Mouse (Mus musculus): ENCODE measurements around the gene Gm38392. TPM values are rescaled to one million over a fixed set of nuclear protein-coding genes. Genes with fewer than 3 reads are reported as not detected.
"Not testable (repeated sequence)": the region's sequence is repeated elsewhere in the genome, so short reads cannot be mapped to it uniquely, and the experiment has no call there.

The Gm38392 gene
- total RNA-seq (2022): 1 to 10 TPM in 1 of 4 experiments, under 1 TPM in 3; 0.72 to 2.2 (median 0.81) TPM

DNA sequence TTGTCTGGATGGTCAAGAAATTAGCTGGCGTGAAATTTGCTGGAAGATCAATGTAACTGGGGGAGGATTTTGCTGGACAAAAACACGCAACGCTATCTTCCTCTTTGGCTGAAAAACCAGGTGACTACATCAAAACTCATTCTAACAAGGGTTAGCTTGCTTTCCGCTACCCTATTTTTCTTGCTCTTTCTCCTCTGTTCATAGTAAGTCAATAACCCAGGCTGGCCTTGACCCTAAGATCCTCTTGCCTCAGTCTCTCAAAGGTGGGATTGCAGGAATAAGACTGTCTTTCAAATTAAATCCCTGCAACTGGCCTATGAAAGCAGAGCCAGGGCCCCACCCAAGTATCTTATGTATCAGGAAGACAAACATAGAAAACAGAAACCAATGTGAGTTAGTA is at the start of gene Gm38392:
Gene Gm38392 (minus strand): TSS at position 101 of the 400 bp plus-strand sequence.
- no peak for DNase-seq (ENCODE audit: low spot score in 2 of 2)

DNA sequence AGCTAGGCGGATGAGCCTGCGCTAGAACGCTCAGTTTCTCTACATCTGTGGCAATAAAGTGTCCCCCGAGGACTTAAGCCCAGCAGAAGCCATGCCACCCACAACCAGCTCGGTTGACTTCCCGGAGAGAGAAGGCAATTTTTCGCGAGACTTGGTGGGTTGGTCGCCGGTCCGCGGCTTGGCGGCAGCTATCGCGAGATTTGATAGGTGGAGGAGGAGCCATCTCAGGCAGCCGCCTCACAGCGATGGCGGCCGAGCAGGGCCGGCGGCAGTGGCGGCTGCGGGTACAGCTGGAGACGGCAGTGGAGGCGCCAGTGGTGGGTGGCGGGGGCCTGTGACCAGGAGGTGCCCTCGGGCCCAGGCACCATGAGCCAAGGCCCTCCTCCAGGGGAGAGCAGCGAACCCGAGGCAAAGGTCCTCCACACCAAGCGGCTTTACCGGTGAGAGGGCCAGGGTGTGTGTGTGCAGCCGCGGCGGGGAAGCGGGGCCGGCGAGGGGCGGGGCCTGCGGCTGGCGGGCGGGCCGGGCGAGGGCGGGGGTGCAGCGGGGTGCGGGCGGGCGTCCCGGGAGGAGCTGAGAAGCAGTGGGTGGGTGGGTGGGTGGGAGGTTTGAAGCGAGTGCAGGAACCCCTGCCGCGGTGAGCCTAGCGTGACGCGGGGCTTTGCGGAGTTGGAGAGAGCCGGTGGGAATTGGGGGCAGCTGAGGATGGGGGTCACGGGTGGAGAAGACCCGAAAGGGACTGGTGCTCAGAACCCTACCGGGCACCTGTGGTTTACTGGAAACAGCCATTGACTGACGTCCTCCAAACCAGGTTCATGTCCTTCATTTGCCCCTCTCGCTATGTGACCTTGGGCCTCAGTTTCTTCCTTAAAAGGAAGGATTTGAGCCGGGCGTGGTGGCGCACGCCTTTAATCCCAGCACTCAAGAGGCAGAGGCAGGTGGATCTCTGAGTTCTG is 49.3 kb upstream of the Gm38392 start, which contains the start of the genes Tmem79 and Smg5:
Gene Tmem79 (minus strand): TSS at position 91 of the 956 bp plus-strand sequence.
Gene Smg5 (plus strand): TSS at position 203 of the 956 bp plus-strand sequence.
- peak; percentile 92 to 95 for DNase-seq (ENCODE audit: low spot score in 2 of 2)

DNA sequence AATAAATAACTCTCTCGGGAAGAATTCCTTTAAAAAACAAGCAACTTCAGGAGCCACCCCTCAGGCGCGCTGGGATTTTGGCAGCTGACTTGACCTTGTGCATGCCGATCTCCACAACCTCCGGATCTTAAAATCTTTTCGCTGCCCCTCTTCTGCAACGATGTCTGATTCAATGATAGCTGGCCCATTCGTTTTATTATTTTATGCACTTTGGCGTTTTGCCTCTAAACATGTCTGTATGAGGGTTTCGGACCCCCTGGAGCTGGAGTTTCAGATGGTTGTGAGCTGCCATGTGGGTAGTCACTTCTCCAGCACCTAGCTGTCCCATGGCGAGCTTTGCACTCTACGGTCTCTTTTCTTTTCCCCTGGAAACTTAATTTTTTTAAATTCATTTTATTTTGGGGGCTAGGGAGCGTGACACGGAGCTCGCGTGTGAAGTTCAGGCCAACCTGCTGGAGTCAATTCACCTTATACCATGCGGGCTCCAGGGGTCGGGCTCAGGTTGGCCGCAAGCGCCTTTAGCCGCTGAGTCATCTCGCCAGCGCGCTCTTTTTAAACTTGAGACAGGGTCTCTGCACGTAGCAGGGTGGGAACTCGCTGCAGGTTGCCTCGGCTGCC is 48.5 kb upstream of the Gm38392 start:
- DNase-seq (ENCODE audit: low spot score in 2 of 2): no peak

DNA sequence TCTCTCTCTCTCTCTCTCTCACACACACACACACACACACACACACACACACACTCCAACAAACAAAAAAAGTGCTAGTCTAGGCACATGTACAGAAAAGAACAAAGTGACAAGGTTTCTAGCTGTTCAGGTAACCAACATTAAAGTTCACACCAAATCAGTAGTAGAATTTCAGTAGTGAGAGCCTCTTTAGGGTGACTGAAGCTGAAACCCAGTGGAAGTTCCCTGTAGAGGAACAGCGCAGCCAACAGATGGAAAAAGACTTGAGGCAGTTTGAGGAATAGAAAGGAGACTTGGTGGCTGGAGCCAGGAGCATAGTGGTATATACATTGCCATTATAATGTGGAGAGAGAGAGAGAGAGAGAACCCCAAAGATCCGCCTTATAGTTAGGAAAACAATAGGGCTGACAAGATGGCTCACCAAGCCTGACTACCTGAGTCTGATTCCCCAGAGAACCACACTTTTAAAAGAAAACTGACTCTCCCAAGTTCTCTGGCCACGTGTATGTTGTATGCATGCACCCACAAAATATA is 48.0 kb upstream of the Gm38392 start:
- no peak for DNase-seq (ENCODE audit: low spot score in 2 of 2)

DNA sequence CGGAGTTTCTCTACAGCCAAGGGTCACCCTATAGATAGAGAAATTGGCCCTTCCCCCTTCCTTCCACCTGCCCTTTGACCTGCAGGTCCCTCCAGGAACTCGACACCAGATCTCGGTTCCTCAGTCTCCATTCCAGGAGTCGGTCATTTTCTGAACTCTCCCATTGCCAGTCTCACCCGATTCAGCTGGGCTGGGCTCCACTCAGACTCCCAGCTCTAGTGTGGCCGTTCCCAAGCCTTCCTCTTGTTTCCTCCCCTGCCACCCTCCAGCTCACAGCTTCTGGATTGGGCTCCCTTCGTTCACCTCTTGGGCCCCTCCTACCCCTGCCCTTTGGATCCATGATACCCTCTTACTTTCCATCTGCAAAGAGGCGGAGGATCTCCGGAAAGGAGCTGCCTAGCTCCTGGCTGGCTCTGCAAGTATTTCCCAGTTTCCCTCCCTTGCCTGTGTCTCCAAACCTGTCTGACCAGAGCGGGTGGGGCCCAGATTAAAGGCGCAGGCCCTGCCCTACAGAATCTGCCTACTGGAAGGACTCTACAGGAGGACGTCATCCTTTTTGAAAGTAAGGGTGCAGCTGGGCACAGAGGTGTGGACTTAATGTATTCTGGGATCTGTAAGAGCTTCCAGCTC is 47.1 kb upstream of the Gm38392 start:
- no peak for DNase-seq (ENCODE audit: low spot score in 2 of 2)

DNA sequence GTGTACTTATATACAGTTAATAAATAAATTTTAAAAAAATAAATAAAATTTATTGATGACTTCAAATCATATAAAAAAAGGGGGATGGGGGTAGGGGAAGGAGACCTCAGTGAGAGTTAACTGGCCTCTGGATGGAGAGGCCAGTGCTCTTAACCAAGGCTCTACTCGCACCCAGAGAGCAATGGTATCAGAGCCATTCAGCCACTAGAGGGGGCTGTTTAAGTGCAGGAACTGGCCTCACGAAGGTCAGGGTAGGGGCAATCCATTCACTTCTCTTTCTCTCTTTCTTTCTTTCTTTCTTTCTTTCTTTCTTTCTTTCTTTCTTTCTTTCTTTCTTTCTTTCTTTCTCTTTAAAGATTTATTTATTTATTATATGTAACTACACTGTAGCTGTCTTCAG is 44.3 kb upstream of the Gm38392 start:
- DNase-seq (ENCODE audit: low spot score in 2 of 2): no peak

DNA sequence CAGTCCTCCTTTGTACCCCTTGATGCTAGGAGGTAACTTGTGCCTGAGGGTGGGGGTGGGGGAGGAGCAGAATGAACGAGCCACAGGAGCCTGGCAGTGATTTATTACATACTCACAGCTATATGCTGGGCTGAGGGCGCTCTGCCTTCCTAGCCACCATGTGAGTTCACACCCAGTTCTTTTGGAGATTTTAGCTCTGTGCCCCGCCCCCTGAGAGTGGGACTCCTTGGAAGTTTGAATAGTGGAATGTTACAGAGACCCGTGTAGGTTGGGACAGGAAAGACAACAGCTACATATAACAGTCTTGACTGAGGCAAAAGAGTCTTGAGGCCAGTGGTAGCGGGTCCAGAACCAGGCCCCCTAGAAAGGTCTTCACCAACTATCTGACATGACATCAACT is 41.9 kb upstream of the Gm38392 start:
- DNase-seq (ENCODE audit: low spot score in 2 of 2): no peak

DNA sequence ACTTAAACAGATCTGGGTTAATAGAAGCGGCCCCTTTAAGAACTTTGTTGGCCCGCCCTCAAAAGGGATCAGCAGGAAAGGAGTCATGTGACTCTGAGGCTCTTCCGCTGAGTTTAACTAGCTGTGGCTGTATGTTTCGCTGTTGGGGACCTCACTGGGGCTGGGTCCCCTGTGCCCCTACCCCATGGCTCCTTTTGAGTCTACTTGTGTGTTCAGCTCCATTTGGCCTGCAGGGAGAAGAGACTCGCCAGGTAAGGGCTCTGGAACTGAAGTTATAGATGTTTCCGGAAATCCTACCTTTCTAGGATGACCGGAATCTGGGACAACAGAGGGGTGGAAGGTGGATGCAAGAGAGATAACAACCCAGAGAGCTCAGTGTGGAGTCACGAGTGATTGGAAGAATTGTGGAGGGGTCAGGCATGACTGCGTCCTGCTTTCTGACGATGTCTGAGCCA is 38.0 kb upstream of the Gm38392 start, which contains the start of gene Glmp:
Gene Glmp (plus strand): TSS at position 73 of the 455 bp plus-strand sequence.
- DNase-seq (ENCODE audit: low spot score in 2 of 2): peak; percentile 42 to 45

DNA sequence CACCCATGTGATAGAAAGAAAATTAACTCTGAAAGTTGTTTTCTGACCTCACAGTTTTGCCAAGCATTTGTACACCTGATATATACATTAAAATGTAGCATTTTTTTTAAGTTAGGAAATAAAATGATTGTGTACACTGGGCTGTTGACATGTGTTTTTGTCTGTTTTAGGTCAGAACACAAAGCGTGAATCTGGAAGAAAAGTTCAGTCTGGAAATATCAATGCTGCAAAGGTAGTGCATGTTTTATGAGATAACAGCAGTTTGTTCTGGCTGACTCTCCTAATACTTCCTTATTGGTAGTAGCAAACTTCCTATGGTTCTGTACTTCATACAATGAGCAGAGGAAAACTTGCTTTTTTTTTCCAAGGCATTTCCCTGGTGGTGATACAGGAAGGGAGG is 12.2 kb upstream of the Gm38392 start:
- no peak for DNase-seq (ENCODE audit: low spot score in 2 of 2)

DNA sequence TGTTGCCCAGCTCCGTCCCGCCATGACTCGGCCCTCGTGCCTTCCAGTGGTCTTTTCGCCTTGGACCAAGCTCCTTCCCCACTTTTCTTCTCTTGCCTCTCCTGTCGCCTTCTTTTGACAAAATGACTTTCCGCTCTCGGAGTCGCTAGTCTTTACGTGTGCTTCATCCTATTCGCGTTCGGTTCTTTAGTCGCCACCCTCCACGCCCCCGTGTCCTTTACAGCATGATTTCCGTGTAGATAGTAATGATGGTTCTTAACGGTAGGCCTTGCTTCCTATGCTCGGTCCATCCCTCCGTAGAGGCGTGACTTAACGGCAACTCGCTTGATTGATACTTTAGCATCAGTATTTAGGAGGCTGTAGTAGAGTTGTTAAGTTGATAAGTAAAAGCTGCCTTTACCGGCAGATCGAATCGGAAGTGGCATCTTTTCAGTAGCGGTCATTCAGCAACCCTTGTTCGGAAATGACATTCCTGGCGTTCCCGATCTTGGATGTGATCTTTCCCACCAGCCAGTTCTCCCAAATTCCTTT is 10.4 kb upstream of the Gm38392 start:
- no peak for DNase-seq (ENCODE audit: low spot score in 2 of 2)

DNA sequence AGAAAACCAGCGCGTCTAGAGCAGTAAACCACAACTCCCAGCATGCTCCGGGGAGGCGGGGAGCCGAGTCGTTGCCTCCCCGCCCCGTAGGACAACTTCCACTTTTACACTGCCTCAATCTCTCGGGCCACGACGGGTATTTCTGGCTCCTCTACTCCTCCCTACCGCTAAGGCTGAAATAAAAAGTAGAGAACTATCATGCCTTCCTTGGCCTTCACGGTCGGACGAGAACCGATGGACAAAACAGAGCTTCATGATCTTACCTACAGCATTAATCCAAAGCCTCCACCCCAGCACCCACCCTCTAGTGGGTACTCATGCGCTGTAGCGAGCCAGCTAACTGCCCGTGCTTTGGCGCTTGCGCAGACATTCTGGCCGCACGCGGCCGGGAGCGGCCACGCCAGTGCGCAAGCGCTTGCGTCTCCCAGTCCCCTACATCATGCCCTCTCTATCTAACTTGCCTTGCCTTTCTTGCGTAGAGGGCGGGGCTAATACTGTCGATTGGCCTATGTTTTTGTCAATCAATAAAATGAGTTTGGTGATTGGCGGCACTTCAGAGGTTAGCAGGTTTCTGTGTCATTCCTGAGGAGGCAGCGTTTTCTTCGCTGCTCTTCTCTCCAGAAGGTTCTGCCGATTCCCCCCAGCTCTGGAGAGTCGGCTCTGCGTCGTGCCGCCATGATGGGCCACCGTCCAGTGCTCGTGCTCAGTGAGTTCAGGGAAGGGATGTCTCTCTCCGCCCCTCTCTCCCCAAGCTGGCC is 9.7 kb upstream of the Gm38392 start, which contains the start of the genes Tsacc and Cct3:
Gene Tsacc (minus strand): TSS at position 439 of the 758 bp plus-strand sequence.
Gene Cct3 (plus strand): TSS at position 556 of the 758 bp plus-strand sequence.
- DNase-seq (ENCODE audit: low spot score in 2 of 2): peak; percentile 91 to 96

DNA sequence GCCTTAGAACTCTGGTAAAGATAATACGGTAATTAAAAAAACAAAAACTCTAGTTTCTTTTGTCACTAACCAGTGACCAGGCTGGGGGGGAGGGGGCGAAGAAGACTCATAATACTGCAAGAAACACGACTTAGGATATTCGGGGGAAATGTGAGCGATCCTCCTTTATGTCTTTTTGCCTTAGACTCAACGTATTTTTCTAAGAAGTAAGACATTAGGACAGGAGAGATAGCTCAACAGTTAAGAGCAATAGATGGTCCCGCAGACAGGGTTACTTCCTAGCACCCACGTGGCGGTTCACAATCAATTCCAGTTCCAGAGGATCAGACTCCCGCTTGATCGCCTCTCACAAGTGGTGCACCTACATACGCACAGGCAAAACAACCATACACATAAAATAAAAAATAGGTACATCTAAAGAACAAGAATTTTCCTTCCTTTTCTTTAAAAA is 9.1 kb upstream of the Gm38392 start:
- DNase-seq (ENCODE audit: low spot score in 2 of 2): no peak

DNA sequence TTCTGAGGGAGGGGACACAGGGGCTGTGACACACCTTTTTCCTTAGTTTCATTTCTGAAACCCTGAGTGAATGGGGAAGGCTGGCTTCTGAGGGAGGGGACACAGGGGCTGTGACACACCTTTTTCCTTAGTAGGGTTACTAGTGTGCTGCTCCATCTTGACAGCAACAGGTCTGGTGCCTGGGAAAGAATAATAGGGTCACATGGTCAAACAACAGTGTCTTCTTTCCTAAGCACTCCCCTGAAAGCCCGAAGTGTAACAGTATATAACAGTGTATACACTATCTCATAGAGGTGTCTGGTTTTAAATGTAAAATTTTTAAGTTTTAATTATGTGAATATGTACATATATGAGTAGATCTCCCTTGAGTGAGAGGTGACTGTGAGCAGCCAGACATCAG is 8.3 kb upstream of the Gm38392 start:
- DNase-seq (ENCODE audit: low spot score in 2 of 2): not testable (repeated sequence)

DNA sequence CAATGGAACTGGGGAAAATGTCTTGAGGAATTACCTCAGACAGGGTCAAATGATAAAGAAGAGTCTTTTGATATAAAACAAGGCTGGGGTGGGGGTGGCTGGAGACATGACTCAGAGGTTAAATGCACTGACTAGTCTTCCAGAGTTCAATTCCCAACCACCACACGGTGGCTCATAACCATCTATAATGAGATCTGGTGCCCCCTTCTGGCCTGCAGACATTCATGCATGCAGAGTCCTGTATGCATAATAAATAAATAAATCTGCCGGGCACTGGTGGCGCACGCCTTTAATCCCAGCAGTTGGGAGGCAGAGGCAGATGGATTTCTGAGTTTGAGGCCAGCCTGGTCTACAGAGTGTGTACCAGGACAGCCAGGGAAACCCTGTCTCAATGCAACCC is 5.0 kb upstream of the Gm38392 start:
- DNase-seq (ENCODE audit: low spot score in 2 of 2): no peak

DNA sequence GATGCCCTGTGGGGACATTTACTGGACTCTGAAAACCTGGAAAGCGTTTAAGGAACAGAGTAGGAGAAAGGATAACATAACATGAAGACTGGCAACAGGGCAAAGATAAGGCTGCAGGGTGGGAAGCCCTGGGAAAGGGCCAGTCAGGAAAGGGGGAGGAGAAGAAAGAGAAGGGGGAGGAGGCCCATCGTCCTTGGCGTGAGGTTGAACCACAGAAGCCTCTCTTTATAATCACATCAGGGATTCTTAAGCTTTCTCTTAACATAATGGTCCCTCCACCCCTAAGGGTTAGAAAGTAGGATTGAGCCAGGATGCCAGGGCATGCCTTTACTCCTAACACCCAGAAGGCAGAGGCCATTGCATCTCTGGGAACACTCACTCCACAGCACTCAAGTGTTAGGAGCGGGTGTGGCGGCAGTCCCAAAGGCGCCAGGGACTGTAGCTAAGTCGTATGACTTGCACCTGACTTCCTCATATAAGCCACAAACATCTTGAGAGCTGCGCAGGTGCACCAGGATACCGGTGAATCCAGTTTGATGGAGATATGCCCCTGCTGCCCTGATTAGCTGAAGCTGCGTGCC is 1.2 kb upstream of the Gm38392 start:
- DNase-seq (ENCODE audit: low spot score in 2 of 2): not testable (repeated sequence)

DNA sequence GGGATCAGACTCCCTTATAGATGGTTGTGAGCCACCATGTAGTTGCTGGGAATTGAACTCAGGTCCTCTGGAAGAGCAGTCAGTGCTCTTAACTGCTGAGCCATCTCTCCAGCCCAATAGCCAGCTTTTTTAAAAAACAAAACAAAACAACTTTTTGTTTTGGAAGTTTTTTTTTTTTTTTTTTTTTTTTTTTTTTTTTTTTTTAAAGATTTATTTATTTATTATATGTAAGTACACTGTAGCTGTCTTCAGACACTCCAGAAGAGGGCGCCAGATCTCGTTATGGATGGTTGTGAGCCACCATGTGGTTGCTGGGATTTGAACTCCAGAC is 1.5 kb downstream of the Gm38392 start:
- not testable (repeated sequence) for DNase-seq (ENCODE audit: low spot score in 2 of 2)

DNA sequence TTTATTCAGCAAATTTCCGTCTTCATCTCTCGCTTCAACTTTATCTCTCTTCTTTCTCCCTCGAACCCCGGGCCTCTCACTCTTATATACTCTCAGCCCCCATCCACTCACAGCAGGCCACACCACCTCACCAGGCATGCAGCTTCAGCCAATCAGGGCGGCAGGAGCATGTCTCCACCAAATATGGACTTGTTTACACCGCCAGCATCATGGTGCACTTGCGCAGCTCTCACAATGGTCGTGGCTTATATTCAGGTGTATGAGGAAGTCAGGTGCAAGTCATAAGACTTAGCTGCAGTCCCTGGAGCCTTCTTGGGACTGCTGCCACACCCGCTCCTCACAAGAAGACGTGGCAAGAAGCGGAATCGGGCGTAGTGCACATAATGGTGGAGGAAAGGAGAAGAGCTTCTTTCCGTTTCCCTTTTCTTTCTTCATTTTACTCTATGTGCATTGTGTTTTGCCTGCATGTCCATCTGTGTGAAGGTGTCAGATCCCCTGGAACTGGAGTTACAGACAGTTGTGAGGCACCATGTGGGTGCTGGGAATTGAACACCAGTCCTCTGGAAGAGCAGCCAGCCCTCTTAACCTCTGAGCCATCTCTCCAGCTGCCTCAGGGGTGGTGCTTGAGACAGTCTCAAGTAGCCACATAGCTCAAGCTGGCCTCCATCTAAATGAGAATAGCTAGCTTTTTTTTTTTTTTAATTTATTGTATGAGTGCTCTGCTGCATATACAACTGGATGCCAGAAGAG is 2.0 kb downstream of the Gm38392 start:
- DNase-seq (ENCODE audit: low spot score in 2 of 2): not testable (repeated sequence)

DNA sequence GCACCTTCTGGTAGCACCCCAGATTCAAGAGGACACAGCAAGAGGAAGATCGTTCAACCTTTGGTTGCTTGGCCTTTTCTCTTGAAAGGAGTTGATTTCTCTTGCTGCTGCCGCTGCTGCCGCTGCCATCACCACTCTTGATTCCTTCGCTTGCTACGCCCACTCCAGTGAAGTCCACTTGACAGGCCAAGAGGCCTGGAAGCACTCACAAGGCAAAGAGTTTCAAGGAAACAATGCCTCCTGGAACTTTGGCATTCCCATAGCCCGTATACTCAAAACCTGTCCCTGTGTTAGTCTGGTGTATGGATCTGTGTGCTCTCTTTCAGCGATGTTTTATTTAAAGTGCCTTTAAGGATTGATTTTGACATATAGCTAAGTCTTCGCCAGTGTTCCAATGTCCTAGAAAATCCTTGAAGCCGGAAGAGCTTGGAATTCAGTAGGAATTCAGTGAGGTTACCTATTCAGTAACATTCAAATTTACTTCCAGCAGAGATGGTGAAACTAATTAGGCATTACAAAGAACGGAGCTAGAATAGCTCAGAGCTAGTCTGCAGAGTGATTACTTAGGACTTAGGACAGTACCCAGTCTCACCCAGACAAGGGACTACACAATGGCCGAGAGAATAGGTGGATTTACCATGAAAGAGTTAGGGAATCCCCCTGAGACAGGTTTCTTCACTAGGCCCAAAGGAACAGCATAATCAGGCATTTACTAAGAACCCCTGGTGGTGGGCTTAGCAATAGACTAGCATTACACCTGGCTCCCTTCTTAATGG is 5.7 kb downstream of the Gm38392 start:
- DNase-seq (ENCODE audit: low spot score in 2 of 2): not testable (repeated sequence)

Measured in gastrocnemius, adult 8-10 months (tissue).